Mouse (Mus musculus): Measurements from ENCODE around the gene Cnpy1. TPM values are rescaled to one million over a fixed set of nuclear protein-coding genes. Genes with fewer than 3 reads are reported as not detected.

Cnpy1 gene
- polyA plus RNA-seq, 1 experiment from 2014 or later, result 1.3 TPM

- Histone ChIP-seq H3K4me3 (peak overlapping the region; percentile 54), H3K36me3 (replicated peaks) (no peaks in the 10 kb centered on the region), H3K27me3 (replicated peaks; ENCODE audit: low read depth, poor library complexity, severe bottlenecking) (peaks cover 99% of the 10 kb centered on the region), H3K9me3 (no peaks in the 10 kb centered on the region), H3K4me1 (peaks cover 29% of the 10 kb centered on the region), H3K27ac (replicated peaks) (no peak overlapping the region)
- peak; percentile 77 for DNase-seq (ENCODE audit: low spot score)
- under 1% methylated on average over 111 of the region's 111 CpGs for WGBS
Measured at GRCm38 (mm10) chr5:28166256-28167231, 79.1 kb downstream of the Cnpy1 start.

GRCm38 (mm10) chr5:28165358-28166255 lies 80.0 kb downstream of the Cnpy1 start, which contains the start of gene En2:
En2 (plus strand) TSS chr5:28165694.
- no peaks in the 10 kb centered on the region for H3K9me3 ChIP-seq
- H3K4me3 ChIP-seq, result peak within 1 kb of the TSS; percentile 54
- DNase-seq (ENCODE audit: low spot score), result peak; percentile 90
- H3K36me3 ChIP-seq (replicated peaks), result no peaks in the 10 kb centered on the region
- H3K27ac ChIP-seq (replicated peaks), result no peak within 1 kb of the TSS
- H3K27me3 ChIP-seq (replicated peaks; ENCODE audit: low read depth, poor library complexity, severe bottlenecking), result peaks cover 100% of the 10 kb centered on the region
- peaks cover 26% of the 10 kb centered on the region for H3K4me1 ChIP-seq
- 2% methylated on average over 113 of the region's 113 CpGs for WGBS

- no peak overlapping the region for H3K27ac ChIP-seq (replicated peaks)
Measured at GRCm38 (mm10) chr5:28163926-28164325, 81.7 kb downstream of the Cnpy1 start.

GRCm38 (mm10) chr5:28161938-28162402 lies 83.6 kb downstream of the Cnpy1 start:
- WGBS, result under 1% methylated on average over 24 of the region's 24 CpGs
- peaks cover 100% of the 10 kb centered on the region for H3K27me3 ChIP-seq (replicated peaks; ENCODE audit: low read depth, poor library complexity, severe bottlenecking)
- DNase-seq (ENCODE audit: low spot score), result peak; percentile 62
- H3K4me1 ChIP-seq, result peaks cover 39% of the 10 kb centered on the region
- no peaks in the 10 kb centered on the region for H3K9me3 ChIP-seq
- no peaks in the 10 kb centered on the region for H3K36me3 ChIP-seq (replicated peaks)
- H3K27ac ChIP-seq (replicated peaks), result no peak overlapping the region
- 0 out of 2 replicates have a peak overlapping the region, but pooled peaks have one; percentile 5 for H3K4me3 ChIP-seq

More at GRCm38 (mm10) chr5:28163926-28164325, 81.7 kb downstream of the Cnpy1 start:
- Histone ChIP-seq H3K36me3 (replicated peaks) (no peaks in the 10 kb centered on the region), H3K4me1 (peaks cover 26% of the 10 kb centered on the region), H3K9me3 (no peaks in the 10 kb centered on the region), H3K27me3 (replicated peaks; ENCODE audit: low read depth, poor library complexity, severe bottlenecking) (peaks cover 100% of the 10 kb centered on the region), H3K4me3 (no peak overlapping the region)
- 2% methylated on average over 1 of the region's 1 CpGs for WGBS
- no peak for DNase-seq (ENCODE audit: low spot score)

GRCm38 (mm10) chr5:28161383-28161937 lies 84.1 kb downstream of the Cnpy1 start:
- Histone ChIP-seq H3K27ac (replicated peaks) (no peak overlapping the region), H3K27me3 (replicated peaks; ENCODE audit: low read depth, poor library complexity, severe bottlenecking) (peaks cover 100% of the 10 kb centered on the region), H3K4me3 (0 out of 2 replicates have a peak overlapping the region, but pooled peaks have one; percentile 5), H3K9me3 (no peaks in the 10 kb centered on the region), H3K36me3 (replicated peaks) (no peaks in the 10 kb centered on the region), H3K4me1 (peaks cover 33% of the 10 kb centered on the region)
- DNase-seq (ENCODE audit: low spot score), result no peak
- WGBS, result 1% methylated on average over 20 of the region's 20 CpGs

- H3K9me3 ChIP-seq, result no peaks in the 10 kb centered on the region
- H3K4me1 ChIP-seq, result peaks cover 19% of the 10 kb centered on the region
- 1% methylated on average over 8 of the region's 8 CpGs for WGBS
- no peak for DNase-seq (ENCODE audit: low spot score)
- H3K27ac ChIP-seq (replicated peaks), result no peak overlapping the region
- no peak overlapping the region for H3K4me3 ChIP-seq
- H3K27me3 ChIP-seq (replicated peaks; ENCODE audit: low read depth, poor library complexity, severe bottlenecking), result peaks cover 100% of the 10 kb centered on the region
- H3K36me3 ChIP-seq (replicated peaks), result no peaks in the 10 kb centered on the region
Measured at GRCm38 (mm10) chr5:28159891-28160470, 85.6 kb downstream of the Cnpy1 start.

GRCm38 (mm10) chr5:28159072-28159458 lies 86.5 kb downstream of the Cnpy1 start:
- WGBS, result 2% methylated on average over 15 of the region's 15 CpGs
- H3K27me3 ChIP-seq (replicated peaks; ENCODE audit: low read depth, poor library complexity, severe bottlenecking), result peaks cover 99% of the 10 kb centered on the region
- no peak overlapping the region for H3K27ac ChIP-seq (replicated peaks)
- no peaks in the 10 kb centered on the region for H3K36me3 ChIP-seq (replicated peaks)
- no peaks in the 10 kb centered on the region for H3K9me3 ChIP-seq
- peaks cover 18% of the 10 kb centered on the region for H3K4me1 ChIP-seq
- no peak overlapping the region for H3K4me3 ChIP-seq
- DNase-seq (ENCODE audit: low spot score), result peak; percentile 49

GRCm38 (mm10) chr5:28158308-28159071 lies 87.1 kb downstream of the Cnpy1 start:
- WGBS, result under 1% methylated on average over 31 of the region's 31 CpGs
- H3K27ac ChIP-seq (replicated peaks), result no peak overlapping the region
- H3K36me3 ChIP-seq (replicated peaks), result no peaks in the 10 kb centered on the region
- peaks cover 99% of the 10 kb centered on the region for H3K27me3 ChIP-seq (replicated peaks; ENCODE audit: low read depth, poor library complexity, severe bottlenecking)
- peaks cover 18% of the 10 kb centered on the region for H3K4me1 ChIP-seq
- peak; percentile 63 for DNase-seq (ENCODE audit: low spot score)
- H3K4me3 ChIP-seq, result peak overlapping the region; percentile 31
- no peaks in the 10 kb centered on the region for H3K9me3 ChIP-seq

- H3K9me3 ChIP-seq, result no peaks in the 10 kb centered on the region
- DNase-seq (ENCODE audit: low spot score), result no peak
- H3K27ac ChIP-seq (replicated peaks), result no peak overlapping the region
- peaks cover 99% of the 10 kb centered on the region for H3K27me3 ChIP-seq (replicated peaks; ENCODE audit: low read depth, poor library complexity, severe bottlenecking)
- WGBS, result under 1% methylated on average over 17 of the region's 17 CpGs
- peaks cover 18% of the 10 kb centered on the region for H3K4me1 ChIP-seq
- no peaks in the 10 kb centered on the region for H3K36me3 ChIP-seq (replicated peaks)
- peak overlapping the region; percentile 31 for H3K4me3 ChIP-seq
Measured at GRCm38 (mm10) chr5:28157781-28158180, 87.8 kb downstream of the Cnpy1 start.

GRCm38 (mm10) chr5:28157044-28157730 lies 88.4 kb downstream of the Cnpy1 start:
- DNase-seq (ENCODE audit: low spot score), result no peak
- H3K4me3 ChIP-seq, result no peak overlapping the region
- no peaks in the 10 kb centered on the region for H3K36me3 ChIP-seq (replicated peaks)
- peaks cover 99% of the 10 kb centered on the region for H3K27me3 ChIP-seq (replicated peaks; ENCODE audit: low read depth, poor library complexity, severe bottlenecking)
- WGBS, result 3% methylated on average over 9 of the region's 9 CpGs
- H3K4me1 ChIP-seq, result peaks cover 17% of the 10 kb centered on the region
- no peak overlapping the region for H3K27ac ChIP-seq (replicated peaks)
- no peaks in the 10 kb centered on the region for H3K9me3 ChIP-seq

All from embryonic facial prominence, embryonic 10.5 days (tissue).